Mouse (Mus musculus) bone marrow, adult 2 months (tissue): Measurements from ENCODE around the gene Trappc12. TPM values are rescaled to one million over a fixed set of nuclear protein-coding genes. Genes with fewer than 3 reads are reported as not detected.
A peak's percentile ranks its signal among the peaks of the same experiment; 100 is the strongest.

Experiments used
- H3K27ac ChIP-seq: fragments of 200-500 bp; 2 replicates; pipeline ENCODE4 v1.5.1; 2012; ENCODE audit warnings: low read depth, mild to moderate bottlenecking, control low read depth, inconsistent platforms, low read length; ENCODE audit not compliant: control insufficient read depth, poor library complexity, insufficient read depth
- H3K4me1 ChIP-seq: fragments of 200-500 bp; 2 replicates; pipeline ENCODE4 v1.6.1; 2011; ENCODE audit warnings: low read length; ENCODE audit not compliant: control insufficient read depth, insufficient read depth
- H3K4me3 ChIP-seq: fragments of 200-500 bp; replicated peaks from 2 replicates; pipeline ENCODE3; 2011; ENCODE audit warnings: mild to moderate bottlenecking, low read depth, low read length, control low read depth; ENCODE audit not compliant: control insufficient read depth
- CTCF ChIP-seq: fragments of 200-500 bp; IDR thresholded peaks from 2 replicates; pipeline ENCODE4 v1.5.1; 2011; ENCODE audit warnings: low read length, control low read depth; ENCODE audit not compliant: control insufficient read depth, insufficient read depth
- POLR2A ChIP-seq: fragments of 200-500 bp; IDR thresholded peaks from 2 replicates; pipeline ENCODE4 v1.6.1; 2011; ENCODE audit warnings: low read depth, mild to moderate bottlenecking, control low read depth, low read length, borderline replicate concordance; ENCODE audit not compliant: control insufficient read depth
- WGBS: fragments of 180-500 bp; shearing (Covaris S2); methylation state at CpG from one replicate; pipeline ENCODE4 v1.1.7; 2018; 5-methylcytosine and 5-hydroxymethylcytosine counted together
- polyA plus RNA-seq: library from polyadenylated mRNA; stranded (reverse); fragments of >200 nt; gene quantifications from 2 replicates; pipeline ENCODE4 v1.2.4, GENCODE M21; 2011; ENCODE audit warnings: low replicate concordance; ENCODE audit not compliant: missing spikeins, insufficient read depth, insufficient read length

The Trappc12 gene
- polyA plus RNA-seq, 1 experiment, result 12.8 TPM

GRCm38 (mm10) chr12:28784355-28784754, 34.1 kb upstream of the Trappc12 start:
- WGBS, result 42% methylated on average over 4 of the region's 4 CpGs
- Histone ChIP-seq H3K4me1 (no peaks in the 10 kb centered on the region), H3K27ac (no peak overlapping the region), H3K4me3 (no peak overlapping the region)
- TF ChIP-seq CTCF, result no peak
- TF ChIP-seq POLR2A, result no peak

DNA sequence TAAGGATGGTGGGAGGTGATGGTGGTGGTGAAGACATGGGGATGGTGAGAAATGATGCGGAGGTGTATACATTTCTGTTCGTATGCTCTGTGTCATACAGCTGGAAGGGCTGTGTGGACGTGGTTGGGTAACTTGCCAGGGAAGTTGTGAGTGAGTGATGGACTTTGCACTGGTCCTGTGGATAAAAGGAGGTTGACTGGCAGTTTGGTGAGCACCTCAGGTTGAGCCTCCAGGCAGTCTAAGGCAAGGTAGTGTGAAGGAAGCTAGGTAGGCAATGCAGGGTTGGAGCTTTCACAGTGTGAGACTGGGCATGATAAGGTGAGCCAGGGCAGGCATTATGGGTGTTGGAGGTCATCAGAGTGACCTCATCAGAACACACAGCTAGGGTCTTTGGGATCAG, 32.4 kb upstream of the Trappc12 start:
- Histone ChIP-seq H3K4me3 (no peak overlapping the region), H3K4me1 (no peaks in the 10 kb centered on the region), H3K27ac (no peak overlapping the region)
- WGBS, result 84% methylated on average over 3 of the region's 3 CpGs
- TF ChIP-seq CTCF, result no peak
- TF ChIP-seq POLR2A, result no peak

GRCm38 (mm10) chr12:28780180-28780579, 29.9 kb upstream of the Trappc12 start:
- no peaks in the 10 kb centered on the region for H3K4me1 ChIP-seq
- no peak overlapping the region for H3K27ac ChIP-seq
- H3K4me3 ChIP-seq, result no peak overlapping the region
- 87% methylated on average over 7 of the region's 7 CpGs for WGBS
- no peak for TF ChIP-seq CTCF
- TF ChIP-seq POLR2A, result no peak

DNA sequence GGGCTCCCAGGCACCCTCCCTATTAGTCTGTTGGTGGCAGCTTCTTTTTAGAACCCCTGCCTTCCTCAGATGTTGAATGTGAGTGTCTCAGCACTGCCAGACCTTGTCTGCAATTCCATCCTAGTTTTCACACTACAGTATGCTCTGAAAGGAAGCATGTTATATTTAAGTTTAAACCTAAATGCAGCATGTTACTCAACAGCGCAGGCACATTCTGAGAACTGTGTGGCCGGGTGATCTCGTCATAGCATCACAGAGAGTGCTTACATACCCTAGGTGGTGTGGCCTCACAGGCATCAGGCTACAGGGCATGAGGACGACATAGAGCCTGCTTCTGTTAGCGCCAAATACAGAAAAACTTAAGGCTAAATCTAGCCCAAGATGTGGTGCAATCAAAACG, 25.4 kb upstream of the Trappc12 start:
- no peaks in the 10 kb centered on the region for H3K4me1 ChIP-seq
- no peak overlapping the region for H3K4me3 ChIP-seq
- 88% methylated on average over 6 of the region's 6 CpGs for WGBS
- H3K27ac ChIP-seq, result no peak overlapping the region
- TF ChIP-seq CTCF (no peak), POLR2A (no peak)

DNA sequence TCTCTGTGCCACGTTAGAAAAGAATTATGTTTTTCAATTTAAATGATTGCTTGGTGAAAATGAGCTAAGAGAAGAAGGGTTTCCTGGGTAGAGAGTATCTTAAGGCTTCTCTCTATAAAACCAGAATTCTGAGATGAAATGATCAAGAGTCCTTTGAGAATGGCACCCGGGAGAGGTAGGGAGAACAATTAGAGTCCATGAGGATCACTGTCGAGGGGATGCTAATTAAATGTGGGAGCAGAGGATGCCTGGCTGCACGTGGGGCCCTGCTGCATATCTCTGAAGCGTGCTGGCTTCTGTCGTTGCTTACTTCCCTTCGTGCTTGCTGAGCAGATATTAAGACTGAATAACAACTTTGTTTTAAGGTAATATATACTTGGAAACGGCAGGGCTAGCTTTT, 24.8 kb upstream of the Trappc12 start:
- 71% methylated on average over 8 of the region's 8 CpGs for WGBS
- TF ChIP-seq CTCF (no peak), POLR2A (no peak)
- no peak overlapping the region for H3K4me3 ChIP-seq

DNA sequence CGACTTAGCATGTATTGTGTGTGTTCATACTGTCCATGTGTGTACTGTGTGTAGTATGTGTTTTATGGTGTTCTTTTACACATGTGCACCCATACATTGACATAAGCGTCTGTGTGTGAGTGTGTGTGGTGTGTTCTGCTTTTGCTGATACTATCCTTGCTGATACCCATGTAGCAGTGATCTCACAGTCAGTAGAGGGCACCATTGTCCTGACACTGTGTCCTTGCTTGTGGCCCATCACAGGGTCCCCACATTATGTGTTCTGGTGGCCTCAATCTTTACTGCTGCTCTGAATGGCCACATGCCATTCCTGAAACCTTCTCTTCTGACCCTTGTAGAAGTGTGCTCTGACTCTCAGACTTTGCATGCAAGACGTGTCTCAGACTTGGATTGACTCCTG, 23.5 kb upstream of the Trappc12 start:
- WGBS, result 86% methylated on average over 3 of the region's 3 CpGs
- no peak overlapping the region for H3K27ac ChIP-seq
- TF ChIP-seq CTCF (peak; percentile 19; the same call in 1 of the 2 replicates), POLR2A (no peak)
- no peak overlapping the region for H3K4me3 ChIP-seq
- H3K4me1 ChIP-seq, result no peaks in the 10 kb centered on the region

More for the DNA sequence above, 24.8 kb upstream of the Trappc12 start:
- Histone ChIP-seq H3K4me1 (no peaks in the 10 kb centered on the region), H3K27ac (no peak overlapping the region)

- no peak overlapping the region for H3K27ac ChIP-seq
- TF ChIP-seq POLR2A (no peak), CTCF (no peak)
- WGBS, result 89% methylated on average over 7 of the region's 7 CpGs
- no peak overlapping the region for H3K4me3 ChIP-seq
- no peaks in the 10 kb centered on the region for H3K4me1 ChIP-seq
Observed at GRCm38 (mm10) chr12:28769953-28770352, 19.7 kb upstream of the Trappc12 start.

- H3K27ac ChIP-seq, result no peak overlapping the region
- WGBS, result 92% methylated on average over 4 of the region's 4 CpGs
- peaks cover 3% of the 10 kb centered on the region; the same call in 1 of the 2 replicates for H3K4me1 ChIP-seq
- H3K4me3 ChIP-seq, result no peak overlapping the region
- no peak for TF ChIP-seq POLR2A
- no peak for TF ChIP-seq CTCF
Observed at GRCm38 (mm10) chr12:28756019-28756418, 5.7 kb upstream of the Trappc12 start.
